Mouse (Mus musculus) mesoderm, embryonic 11.5 days (tissue): ENCODE measurements around the gene Scyl1.
"Not testable (repeated sequence)": the region's sequence is repeated elsewhere in the genome, so short reads cannot be mapped to it uniquely, and the experiment has no call there.

Experiments used
- DNase-seq: peaks from one replicate; pipeline ENCODE4 v3.0.0-alpha.2; 2012; ENCODE audit warnings: low read depth, low spot score

The Scyl1 gene

GRCm38 (mm10) chr19:5803041-5803880 lies 32.0 kb upstream of the Scyl1 start:
- DNase-seq, result peak; percentile 99

- no peak for DNase-seq
Observed at GRCm38 (mm10) chr19:5802787-5803040, 31.5 kb upstream of the Scyl1 start.

GRCm38 (mm10) chr19:5802011-5802786 lies 31.0 kb upstream of the Scyl1 start:
- DNase-seq, result peak; percentile 98

- no peak for DNase-seq
Observed at GRCm38 (mm10) chr19:5801432-5801964, 30.3 kb upstream of the Scyl1 start.

- DNase-seq, result no peak
Observed at GRCm38 (mm10) chr19:5800632-5801431, 29.6 kb upstream of the Scyl1 start.

- DNase-seq, result no peak
Observed at GRCm38 (mm10) chr19:5800350-5800631, 29.1 kb upstream of the Scyl1 start.

- no peak for DNase-seq
Observed at GRCm38 (mm10) chr19:5799566-5800349, 28.5 kb upstream of the Scyl1 start.

- DNase-seq, result no peak
Observed at GRCm38 (mm10) chr19:5798700-5799479, 27.7 kb upstream of the Scyl1 start.

- no peak for DNase-seq
Observed at GRCm38 (mm10) chr19:5797381-5798111, 26.3 kb upstream of the Scyl1 start.

- no peak for DNase-seq
Observed at GRCm38 (mm10) chr19:5796573-5797111, 25.4 kb upstream of the Scyl1 start.

- no peak for DNase-seq
Observed at GRCm38 (mm10) chr19:5795668-5796572, 24.7 kb upstream of the Scyl1 start.

- no peak for DNase-seq
Observed at GRCm38 (mm10) chr19:5794771-5795576, 23.8 kb upstream of the Scyl1 start.

GRCm38 (mm10) chr19:5793917-5794770 lies 22.9 kb upstream of the Scyl1 start:
- not testable (repeated sequence) for DNase-seq

- no peak for DNase-seq
Observed at GRCm38 (mm10) chr19:5793116-5793515, 21.9 kb upstream of the Scyl1 start.

GRCm38 (mm10) chr19:5791329-5791728 lies 20.1 kb upstream of the Scyl1 start:
- DNase-seq, result no peak

GRCm38 (mm10) chr19:5789066-5789465 lies 17.8 kb upstream of the Scyl1 start:
- DNase-seq, result no peak

GRCm38 (mm10) chr19:5788620-5789019 lies 17.4 kb upstream of the Scyl1 start:
- DNase-seq, result no peak
